Mouse (Mus musculus) cerebellum, adult (tissue): ENCODE data around the gene Pmf1.
"Not testable (repeated sequence)": the region's sequence is repeated elsewhere in the genome, so short reads cannot be mapped to it uniquely, and the experiment has no call there.

ENCODE experiments used
- ATAC-seq: cut with Nextera tagmentation; 2 replicates; pipeline ENCODE4 v1.9.2; 2017; ENCODE audit warnings: mild to moderate bottlenecking, moderate library complexity, mixed read lengths; ENCODE audit not compliant: insufficient number of reproducible peaks, low FRiP score, low TSS enrichment

The Pmf1 gene

DNA sequence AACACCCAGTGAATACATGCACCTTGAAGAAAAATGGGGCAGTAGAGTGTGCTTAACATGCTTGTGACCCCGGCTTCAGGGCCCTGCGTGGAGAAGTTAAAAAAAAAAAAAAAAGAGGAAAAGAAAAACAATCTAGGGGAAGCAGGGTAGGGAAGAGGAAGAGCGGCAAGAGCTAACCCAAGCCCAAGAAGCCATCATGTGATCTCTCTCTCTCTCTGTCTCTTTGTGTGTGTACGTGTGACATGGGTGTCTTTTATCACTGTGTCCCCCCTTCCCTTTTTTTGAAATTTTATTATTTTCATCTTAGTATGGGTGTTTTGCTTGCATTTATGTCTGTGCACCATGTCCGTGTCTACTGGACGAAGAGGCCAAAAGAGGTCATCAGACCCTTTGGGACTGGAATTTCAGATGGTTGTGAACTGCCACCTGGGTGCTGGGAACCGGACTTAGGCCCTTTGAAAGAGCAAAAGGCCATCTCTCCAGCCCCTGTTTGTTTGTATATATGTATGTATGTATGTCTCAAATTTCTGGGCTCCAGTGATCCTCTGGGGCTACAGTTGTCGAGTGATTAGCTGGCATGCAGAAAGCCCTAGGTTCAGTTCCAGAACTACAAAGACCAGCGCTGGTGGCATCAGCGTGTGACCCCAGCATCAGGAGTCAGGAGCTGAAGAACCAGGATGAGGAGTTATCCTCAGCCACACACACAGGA is 6.5 kb downstream of the Pmf1 start:
- ATAC-seq, result no peak

DNA sequence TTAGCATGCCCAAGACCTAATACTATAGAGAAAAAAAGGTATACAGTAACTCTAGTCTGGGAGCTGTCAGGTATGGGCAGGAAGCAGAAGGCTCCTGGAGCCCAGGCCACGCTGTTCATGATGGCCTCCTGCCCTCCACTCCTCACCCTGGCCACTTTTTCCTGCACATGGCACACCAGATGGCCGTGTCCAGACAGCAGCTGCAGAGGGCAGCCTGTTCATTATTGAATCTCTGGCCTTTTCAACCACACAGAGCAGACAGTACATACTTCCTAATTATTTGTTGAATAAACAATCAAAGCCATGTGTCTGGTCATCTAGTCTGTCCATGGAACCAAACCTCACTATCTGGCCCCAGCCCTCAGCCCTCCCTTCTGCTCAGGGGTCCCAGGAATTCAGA is 11.5 kb downstream of the Pmf1 start:
- peak; percentile 84 for ATAC-seq

DNA sequence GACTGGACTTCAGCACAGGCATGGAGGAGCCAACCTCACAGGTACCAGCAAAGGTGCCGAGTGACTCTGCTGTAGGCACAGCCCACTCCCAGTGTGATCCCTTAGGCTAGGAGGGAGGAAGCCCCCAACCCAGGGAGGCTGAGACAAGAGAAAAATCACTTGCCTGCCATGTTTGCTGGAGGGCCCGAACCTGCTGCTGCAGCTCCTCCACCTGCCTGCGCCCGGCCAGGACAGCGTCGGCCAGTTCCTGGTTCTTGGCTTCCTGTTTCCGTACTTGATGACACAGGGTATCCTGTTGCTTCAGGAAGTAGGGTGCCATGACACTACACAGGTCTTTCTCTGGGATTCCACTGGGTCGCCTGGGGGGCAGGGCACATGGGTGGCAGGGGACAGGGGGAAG is 14.4 kb downstream of the Pmf1 start:
- no peak for ATAC-seq

DNA sequence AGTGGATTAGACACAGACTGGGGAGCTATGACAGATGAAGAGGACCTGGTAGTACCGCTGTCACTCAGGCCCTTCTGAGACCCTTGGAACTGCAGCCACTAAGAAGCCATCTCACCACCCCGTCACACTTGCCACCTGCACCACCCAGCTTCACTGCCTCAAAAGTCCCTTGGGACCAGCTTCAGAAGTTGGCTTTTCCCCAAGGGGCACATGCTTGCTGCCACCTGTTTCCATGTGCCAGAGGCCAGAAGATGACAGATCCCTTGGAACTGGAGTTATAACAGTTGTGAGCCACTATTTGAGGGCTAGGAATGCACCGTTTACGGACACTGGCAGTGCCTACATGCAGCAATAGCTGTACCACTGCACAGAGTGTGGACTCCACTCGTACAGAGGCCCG is 14.8 kb downstream of the Pmf1 start:
- no peak for ATAC-seq

DNA sequence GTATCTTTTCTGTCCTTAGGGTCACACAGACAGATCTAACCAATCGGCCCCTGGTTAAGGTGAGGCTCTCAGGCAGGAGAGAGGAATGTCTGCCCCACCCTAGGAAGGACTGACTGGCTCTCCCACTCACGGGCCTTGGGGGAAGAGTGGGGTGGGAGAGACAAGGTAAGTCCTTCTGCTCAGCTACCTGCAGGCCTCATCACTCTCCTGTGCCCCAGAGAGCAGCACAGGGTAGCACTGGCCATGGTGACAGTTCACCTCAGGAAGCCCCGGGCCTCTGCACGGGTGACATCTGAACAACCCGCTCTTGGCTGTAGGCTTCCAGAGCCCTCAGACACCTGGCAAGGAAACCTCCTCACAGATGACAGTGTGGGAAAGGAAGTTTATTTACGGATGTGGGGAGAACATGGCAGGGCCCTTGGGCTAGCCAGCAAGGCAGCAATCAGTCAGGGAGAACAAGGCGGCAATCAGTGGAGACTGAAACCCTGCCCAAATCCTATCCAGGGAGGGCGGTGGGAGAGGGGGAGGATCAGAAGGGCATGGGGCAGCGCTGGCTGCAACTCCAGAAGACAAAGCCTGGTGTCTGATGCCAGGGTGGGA is 16.3 kb downstream of the Pmf1 start:
- ATAC-seq, result no peak

DNA sequence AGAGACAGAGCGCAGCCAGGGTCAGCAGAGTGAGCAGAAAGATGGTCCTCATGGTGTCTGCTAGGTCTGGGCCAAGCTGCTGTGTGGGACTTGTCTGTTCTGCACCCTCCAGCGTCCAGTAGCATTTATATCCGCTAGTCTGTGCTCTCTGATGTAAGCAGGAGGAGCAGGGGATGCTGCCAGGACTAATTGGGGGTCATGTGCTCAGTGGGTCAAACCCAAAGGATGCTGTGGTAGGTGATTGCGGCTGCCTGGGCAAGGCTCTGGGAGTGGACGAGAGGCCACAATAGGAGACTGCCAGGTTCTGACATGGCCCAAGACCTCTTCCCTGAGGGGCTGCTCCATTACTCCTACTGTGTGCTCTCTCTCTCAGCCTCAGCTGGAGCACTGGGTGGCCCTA is 25.8 kb downstream of the Pmf1 start, which contains the start of gene Bglap:
TSS of gene Bglap (minus strand) at position 101 of the 400 bp plus-strand sequence.
- no peak for ATAC-seq

DNA sequence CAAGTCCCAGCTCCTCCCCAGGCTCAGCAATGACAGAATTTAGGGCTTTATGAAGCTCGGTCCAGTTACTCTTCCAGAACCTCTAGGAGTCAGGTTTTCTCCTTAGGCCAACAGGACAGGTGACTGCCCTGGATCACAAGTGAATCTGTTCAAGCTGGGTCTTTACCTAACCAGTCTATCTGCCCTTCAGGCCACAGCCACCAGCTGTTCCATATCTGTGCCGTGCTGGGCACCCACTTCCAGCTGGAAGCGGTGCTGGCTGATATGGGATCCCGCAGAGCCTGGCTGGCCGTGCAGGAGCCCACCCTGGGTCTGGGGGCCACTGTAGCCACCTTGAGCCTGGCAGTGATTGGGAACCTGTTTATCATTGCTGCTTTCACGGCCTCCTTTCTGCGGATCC is 27.7 kb downstream of the Pmf1 start:
- ATAC-seq, result not testable (repeated sequence)

DNA sequence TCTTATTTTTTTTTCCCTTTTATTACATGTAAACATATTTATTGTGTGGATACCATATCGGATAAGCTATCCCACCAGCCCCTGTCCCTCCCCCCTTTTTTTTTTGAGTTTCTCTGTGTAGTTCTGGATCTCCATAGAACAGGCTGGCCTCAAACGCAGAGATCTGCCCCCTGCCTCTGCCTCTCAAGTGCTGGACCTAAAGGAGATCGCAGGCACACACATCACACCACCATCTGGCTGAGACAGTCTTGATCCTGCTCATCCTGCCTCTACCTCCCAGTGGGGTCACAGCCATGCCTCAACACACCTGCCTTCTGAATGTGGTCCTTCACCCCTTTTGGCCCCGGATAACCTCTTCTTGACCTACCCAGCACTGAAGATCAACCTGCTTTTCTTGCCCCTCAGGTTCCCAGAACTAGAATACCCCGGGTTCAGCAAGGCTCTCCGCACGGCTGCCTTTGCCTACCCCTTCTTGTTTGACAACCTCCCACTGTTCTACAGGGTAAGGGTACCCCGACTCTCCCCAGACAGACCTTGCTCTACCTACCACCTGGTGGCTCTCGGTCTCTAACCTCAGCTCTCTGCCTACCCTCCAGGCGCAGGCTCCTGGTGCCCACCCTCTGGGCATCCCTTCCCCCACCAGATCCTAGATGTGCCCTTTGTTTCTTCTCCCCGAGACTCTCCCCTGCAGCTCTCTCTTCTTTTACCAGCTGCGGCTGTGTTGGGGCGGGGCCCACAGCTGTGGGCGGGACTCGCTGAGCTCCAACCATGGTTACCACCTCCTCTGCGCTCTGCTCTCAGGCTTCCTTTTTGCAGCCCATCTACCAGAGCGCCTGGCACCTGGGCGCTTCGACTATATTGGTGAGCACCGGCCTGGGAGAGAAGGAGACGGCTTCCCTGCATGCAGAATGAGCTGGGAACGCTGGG is 28.5 kb downstream of the Pmf1 start:
- not testable (repeated sequence) for ATAC-seq

DNA sequence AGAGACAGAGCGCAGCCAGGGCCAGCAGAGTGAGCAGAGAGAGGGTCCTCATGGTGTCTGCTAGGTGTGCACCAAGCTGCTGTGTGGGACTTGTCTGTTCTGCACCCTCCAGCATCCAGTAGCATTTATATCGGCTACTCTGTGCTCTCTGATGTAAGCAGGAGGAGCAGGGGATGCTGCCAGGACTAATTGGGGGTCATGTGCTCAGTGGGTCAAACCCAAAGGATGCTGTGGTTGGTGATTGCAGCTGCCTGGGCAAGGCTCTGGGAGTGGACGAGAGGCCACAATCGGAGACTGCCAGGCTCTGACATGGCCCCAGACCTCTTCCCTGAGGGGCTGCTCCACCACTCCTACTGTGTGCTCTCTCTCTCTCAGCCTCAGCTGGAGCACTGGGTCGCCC is 31.5 kb downstream of the Pmf1 start, which contains the start of gene Bglap2:
TSS of gene Bglap2 (minus strand) at position 101 of the 400 bp plus-strand sequence.
- ATAC-seq, result not testable (repeated sequence)

DNA sequence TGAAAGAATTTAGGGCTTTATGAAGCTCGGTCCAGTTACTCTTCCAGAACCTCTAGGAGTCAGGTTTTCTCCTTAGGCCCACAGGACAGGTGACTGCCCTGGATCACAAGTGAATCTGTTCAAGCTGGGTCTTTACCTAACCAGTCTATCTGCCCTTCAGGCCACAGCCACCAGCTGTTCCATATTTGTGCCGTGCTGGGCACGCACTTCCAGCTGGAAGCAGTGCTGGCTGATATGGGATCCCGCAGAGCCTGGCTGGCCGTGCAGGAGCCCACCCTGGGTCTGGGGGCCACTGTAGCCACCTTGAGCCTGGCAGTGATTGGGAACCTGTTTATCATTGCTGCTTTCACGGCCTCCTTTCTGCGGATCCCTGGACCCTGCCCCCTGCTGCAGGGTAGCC is 33.5 kb downstream of the Pmf1 start:
- not testable (repeated sequence) for ATAC-seq

DNA sequence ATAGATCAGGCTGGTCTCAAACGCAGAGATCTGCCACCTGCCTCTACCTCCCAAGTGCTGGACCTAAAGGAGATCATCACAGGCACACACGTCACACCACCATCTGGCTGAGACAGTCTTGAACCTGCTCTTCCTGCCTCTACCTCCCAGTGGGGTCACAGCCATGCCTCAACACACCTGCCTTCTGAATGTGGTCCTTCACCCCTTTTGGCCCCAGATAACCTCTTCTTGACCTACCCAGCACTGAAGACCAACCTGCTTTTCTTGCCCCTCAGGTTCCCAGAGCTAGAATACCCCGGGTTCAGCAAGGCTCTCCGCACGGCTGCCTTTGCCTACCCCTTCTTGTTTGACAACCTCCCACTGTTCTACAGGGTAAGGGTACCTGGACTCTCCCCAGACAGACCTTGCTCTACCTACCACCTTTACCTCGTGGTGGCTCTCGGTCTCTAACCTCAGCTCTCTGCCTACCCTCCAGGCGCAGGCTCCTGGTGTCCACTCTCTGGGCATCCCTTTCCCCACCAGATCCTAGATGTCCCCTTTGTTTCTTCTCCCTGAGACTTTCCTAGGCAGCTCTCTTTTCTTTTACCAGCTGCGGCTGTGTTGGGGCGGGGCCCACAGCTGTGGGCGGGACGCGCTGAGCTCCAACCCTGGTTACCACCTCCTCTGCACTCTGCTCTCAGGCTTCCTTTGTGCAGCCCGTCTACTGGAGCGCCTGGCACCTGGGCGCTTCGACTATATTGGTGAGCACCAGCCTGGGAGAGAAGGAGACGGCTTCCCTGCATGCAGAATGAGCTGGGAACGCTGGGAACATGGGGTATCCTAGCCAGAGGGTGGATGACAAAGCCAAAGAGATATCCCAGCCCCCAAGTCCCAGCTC is 34.1 kb downstream of the Pmf1 start:
- not testable (repeated sequence) for ATAC-seq

DNA sequence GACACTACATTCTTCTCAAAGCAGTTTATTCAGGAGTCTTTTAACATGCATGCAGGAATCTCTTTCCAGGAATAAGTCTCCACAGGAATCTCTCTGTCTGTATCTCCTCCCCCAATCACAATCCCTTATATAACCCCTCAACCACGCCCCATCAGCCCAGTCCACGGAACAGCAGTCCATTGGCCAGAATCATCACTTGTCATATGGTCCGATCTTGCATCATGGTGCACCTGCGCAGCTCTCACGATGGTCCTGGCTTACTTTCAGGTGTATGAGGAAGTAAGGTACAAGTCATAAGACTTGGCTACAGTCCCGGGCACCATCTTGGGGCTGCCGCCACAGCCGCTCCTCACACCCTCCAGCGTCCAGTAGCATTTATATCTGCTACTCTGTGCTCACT is 37.5 kb downstream of the Pmf1 start, which contains the start of gene Bglap3:
TSS of gene Bglap3 (minus strand) at position 101 of the 400 bp plus-strand sequence.
- ATAC-seq, result not testable (repeated sequence)

DNA sequence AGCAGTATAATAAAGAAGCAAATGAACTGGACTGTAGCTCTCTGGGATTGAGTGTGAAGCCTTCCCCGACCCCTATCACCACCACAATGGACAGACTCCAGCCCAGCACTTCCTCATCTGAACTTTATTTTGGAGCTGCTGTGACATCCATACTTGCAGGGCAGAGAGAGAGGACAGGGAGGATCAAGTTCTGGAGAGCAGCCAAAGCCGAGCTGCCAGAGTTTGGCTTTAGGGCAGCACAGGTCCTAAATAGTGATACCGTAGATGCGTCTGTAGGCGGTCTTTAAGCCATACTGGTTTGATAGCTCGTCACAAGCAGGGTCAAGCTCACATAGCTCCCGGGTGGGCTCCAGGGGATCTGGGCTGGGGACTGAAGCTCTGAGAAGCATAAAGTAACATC is 41.6 kb downstream of the Pmf1 start:
- ATAC-seq, result not testable (repeated sequence)

DNA sequence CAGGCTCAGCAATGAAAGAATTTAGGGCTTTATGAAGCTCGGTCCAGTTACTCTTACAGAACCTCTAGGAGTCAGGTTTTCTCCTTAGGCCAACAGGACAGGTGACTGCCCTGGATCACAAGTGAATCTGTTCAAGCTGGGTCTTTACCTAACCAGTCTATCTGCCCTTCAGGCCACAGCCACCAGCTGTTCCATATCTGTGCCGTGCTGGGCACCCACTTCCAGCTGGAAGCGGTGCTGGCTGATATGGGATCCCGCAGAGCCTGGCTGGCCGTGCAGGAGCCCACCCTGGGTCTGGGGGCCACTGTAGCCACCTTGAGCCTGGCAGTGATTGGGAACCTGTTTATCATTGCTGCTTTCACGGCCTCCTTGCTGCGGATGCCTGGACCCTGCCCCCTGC is 42.6 kb downstream of the Pmf1 start:
- ATAC-seq, result not testable (repeated sequence)

DNA sequence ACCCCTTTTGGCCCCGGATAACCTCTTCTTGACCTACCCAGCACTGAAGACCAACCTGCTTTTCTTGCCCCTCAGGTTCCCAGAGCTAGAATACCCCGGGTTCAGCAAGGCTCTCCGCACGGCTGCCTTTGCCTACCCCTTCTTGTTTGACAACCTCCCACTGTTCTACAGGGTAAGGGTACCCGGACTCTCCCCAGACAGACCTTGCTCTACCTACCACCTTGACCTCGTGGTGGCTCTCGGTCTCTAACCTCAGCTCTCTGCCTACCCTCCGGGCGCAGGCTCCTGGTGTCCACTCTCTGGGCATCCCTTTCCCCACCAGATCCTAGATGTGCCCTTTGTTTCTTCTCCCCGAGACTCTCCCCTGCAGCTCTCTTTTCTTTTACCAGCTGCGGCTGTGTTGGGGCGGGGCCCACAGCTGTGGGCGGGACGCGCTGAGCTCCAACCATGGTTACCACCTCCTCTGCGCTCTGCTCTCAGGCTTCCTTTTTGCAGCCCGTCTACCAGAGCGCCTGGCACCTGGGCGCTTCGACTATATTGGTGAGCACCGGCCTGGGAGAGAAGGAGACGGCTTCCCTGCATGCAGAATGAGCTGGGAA is 43.2 kb downstream of the Pmf1 start:
- ATAC-seq, result not testable (repeated sequence)

DNA sequence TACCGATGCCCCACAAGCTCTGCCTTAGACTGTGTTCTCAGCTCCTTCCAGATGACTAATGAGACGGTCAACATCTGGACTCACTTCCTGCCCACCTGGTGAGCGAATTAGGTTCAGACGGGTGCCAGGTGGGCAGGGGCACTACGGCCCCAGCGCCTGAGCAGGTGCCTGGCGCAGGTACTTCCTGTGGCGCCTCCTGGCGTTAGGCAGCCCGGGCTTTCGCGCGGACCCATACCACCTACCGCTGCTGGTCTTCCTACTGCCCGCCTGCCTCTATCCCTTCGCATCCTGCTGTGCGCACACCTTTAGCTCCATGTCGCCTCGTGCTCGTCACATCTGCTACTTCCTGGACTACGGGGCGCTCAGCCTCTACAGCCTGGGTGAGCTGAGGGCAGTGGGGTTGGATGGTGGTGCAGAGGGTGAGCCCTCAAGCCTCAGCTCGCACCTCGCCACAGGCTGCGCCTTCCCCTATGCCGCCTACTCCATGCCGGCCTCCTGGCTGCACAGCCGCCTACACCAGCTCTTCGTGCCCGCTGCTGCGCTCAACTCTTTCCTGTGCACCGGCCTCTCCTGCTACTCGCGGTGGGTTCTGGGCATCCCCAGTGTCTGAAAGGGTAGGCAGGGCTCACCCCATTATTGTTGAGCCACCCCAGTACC is 44.3 kb downstream of the Pmf1 start:
- ATAC-seq, result no peak

DNA sequence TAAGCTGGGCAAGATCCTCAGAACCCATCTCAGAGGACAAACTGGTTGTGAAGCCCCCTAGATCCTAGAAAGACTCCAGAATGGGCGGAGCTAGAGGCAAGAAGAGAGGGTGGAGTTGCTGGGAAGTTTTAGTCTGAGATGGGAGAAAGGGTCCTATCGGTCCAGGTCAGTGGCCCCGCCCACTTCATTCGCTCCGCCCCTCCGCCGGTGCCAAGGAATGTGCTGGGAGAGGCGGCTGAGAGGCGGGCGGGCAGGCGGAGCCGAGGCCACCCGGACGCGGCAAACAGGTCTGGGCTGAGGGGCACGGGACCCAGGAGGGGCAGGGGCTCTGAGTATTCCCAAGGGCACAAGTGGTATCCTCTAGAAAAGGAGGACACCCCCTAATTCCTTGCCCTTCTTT is 45.8 kb downstream of the Pmf1 start, which contains the start of gene Paqr6:
TSS of gene Paqr6 (plus strand) at position 248 of the 400 bp plus-strand sequence.
- ATAC-seq, result no peak

DNA sequence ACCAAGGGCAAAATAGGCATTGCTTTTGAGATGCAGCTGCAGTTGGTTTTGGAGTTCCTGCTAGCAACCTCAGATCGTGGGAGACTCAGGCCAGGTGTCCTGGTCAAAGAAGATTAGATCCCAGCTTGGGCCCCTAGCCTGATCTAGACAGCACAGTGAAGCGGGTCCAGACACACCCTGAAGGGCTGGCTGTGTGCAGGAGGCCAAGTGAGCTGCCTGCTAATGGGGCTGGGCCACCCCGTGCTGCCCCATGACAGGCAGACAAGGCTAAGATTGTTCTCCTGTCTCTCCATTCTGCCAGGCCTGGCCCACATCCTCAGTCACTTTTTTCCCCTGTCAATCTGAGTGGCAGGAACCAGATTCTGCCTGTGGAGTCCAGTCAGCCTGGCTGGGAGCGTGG is 46.4 kb downstream of the Pmf1 start:
- peak; percentile 47; the same call in 1 of the 2 replicates for ATAC-seq
